Mouse (Mus musculus) midbrain, embryonic 10.5 days (tissue): ENCODE data around the gene Ablim1. TPM values are rescaled to one million over a fixed set of nuclear protein-coding genes. Genes with fewer than 3 reads are reported as not detected.
A peak's percentile ranks its signal among the peaks of the same experiment; 100 is the strongest.

ENCODE experiments used
- DNase-seq: peaks from one replicate; pipeline ENCODE4 v3.0.0-alpha.2; 2017; ENCODE audit warnings: low spot score
- H3K27ac ChIP-seq: fragments of 300-500 bp; sonication (generic); replicated peaks from 2 replicates; pipeline ENCODE4 v1.5.1; 2016; ENCODE audit warnings: mild to moderate bottlenecking
- H3K27me3 ChIP-seq: fragments of 300-500 bp; sonication (generic); 2 replicates; pipeline ENCODE4 v1.6.1; 2016; ENCODE audit warnings: low read depth, mild to moderate bottlenecking; ENCODE audit not compliant: poor library complexity, severe bottlenecking
- H3K36me3 ChIP-seq: fragments of 300-500 bp; sonication (generic); 2 replicates; pipeline ENCODE4 v1.6.1; 2016; ENCODE audit warnings: mild to moderate bottlenecking, moderate library complexity
- H3K4me1 ChIP-seq: fragments of 300-500 bp; sonication (generic); 2 replicates; pipeline ENCODE4 v1.6.1; 2016
- H3K4me3 ChIP-seq: fragments of 300-500 bp; sonication (generic); 2 replicates; pipeline ENCODE4 v1.5.1; 2016; ENCODE audit warnings: mild to moderate bottlenecking, moderate library complexity
- H3K9me3 ChIP-seq: fragments of 300-500 bp; sonication (generic); replicated peaks from 2 replicates; pipeline ENCODE4 v1.6.1; 2016; ENCODE audit warnings: mild to moderate bottlenecking
- WGBS: fragments of 180-500 bp; shearing (Covaris S2); methylation state at CpG from one replicate; pipeline ENCODE4 v1.1.7; 2016; 5-methylcytosine and 5-hydroxymethylcytosine counted together
- polyA plus RNA-seq: library from polyadenylated mRNA; unstranded; fragments of >200 nt; fragmentation: Nextera tagmentation; extraction: Ambion mirVana; gene quantifications from 2 replicates; pipeline ENCODE4 v1.2.1, GENCODE M21; 2016

The Ablim1 gene
- polyA plus RNA-seq, 1 experiment from 2014 or later, result 17.8 TPM

GRCm38 (mm10) chr19:56983757-56984156, 331.0 kb downstream of the Ablim1 start:
- no peaks in the 10 kb centered on the region for H3K36me3 ChIP-seq
- H3K27ac ChIP-seq, result peak overlapping the region; percentile 46
- no peaks in the 10 kb centered on the region for H3K9me3 ChIP-seq
- H3K4me3 ChIP-seq, result no peak overlapping the region
- H3K4me1 ChIP-seq, result peaks cover 35% of the 10 kb centered on the region
- peaks cover 2% of the 10 kb centered on the region; the same call in 1 of the 2 replicates for H3K27me3 ChIP-seq
- DNase-seq, result no peak
- 70% methylated on average over 10 of the region's 10 CpGs for WGBS

Other genes with a start within 250 kb of the Ablim1 start
- 10.2 and 11.0 TPM in 2 replicates for gene Fam160b1, start 45.8 kb upstream of the Ablim1 start, polyA plus RNA-seq
- gene Trub1, start 138.0 kb upstream of the Ablim1 start, polyA plus RNA-seq, result 22.5 and 22.7 TPM in 2 replicates